Mouse (Mus musculus): ENCODE data around the gene Slc35d2.

The Slc35d2 gene

GRCm38 (mm10) chr13:64110421-64110820, 18.7 kb downstream of the Slc35d2 start:
- no peak for DNase-seq (ENCODE audit: low read depth, low spot score)

- no peak for DNase-seq (ENCODE audit: low read depth, low spot score)
Measured at GRCm38 (mm10) chr13:64108381-64108850, 20.8 kb downstream of the Slc35d2 start.

GRCm38 (mm10) chr13:64107535-64107934, 21.6 kb downstream of the Slc35d2 start:
- DNase-seq (ENCODE audit: low read depth, low spot score), result no peak

GRCm38 (mm10) chr13:64107105-64107504, 22.1 kb downstream of the Slc35d2 start:
- DNase-seq (ENCODE audit: low read depth, low spot score), result no peak

GRCm38 (mm10) chr13:64105690-64106089, 23.5 kb downstream of the Slc35d2 start:
- no peak for DNase-seq (ENCODE audit: low read depth, low spot score)

- peak; percentile 52 for DNase-seq (ENCODE audit: low read depth, low spot score)
Measured at GRCm38 (mm10) chr13:64100186-64100585, 29.0 kb downstream of the Slc35d2 start.

- peak; percentile 59 for DNase-seq (ENCODE audit: low read depth, low spot score)
Measured at GRCm38 (mm10) chr13:64098992-64099391, 30.2 kb downstream of the Slc35d2 start.

- DNase-seq (ENCODE audit: low read depth, low spot score), result peak; percentile 80
Measured at GRCm38 (mm10) chr13:64093341-64093740, 35.8 kb downstream of the Slc35d2 start.

GRCm38 (mm10) chr13:64092752-64093151, 36.4 kb downstream of the Slc35d2 start:
- no peak for DNase-seq (ENCODE audit: low read depth, low spot score)

GRCm38 (mm10) chr13:64092141-64092540, 37.0 kb downstream of the Slc35d2 start:
- no peak for DNase-seq (ENCODE audit: low read depth, low spot score)

- DNase-seq (ENCODE audit: low read depth, low spot score), result no peak
Measured at GRCm38 (mm10) chr13:64091006-64091405, 38.2 kb downstream of the Slc35d2 start.

GRCm38 (mm10) chr13:64090278-64090677, 38.9 kb downstream of the Slc35d2 start:
- no peak for DNase-seq (ENCODE audit: low read depth, low spot score)

GRCm38 (mm10) chr13:64089130-64089529, 40.0 kb downstream of the Slc35d2 start, which contains the start of gene Hsd17b3:
Gene Hsd17b3 (minus strand): TSS chr13:64089230.
- no peak for DNase-seq (ENCODE audit: low read depth, low spot score)

GRCm38 (mm10) chr13:64088057-64088456, 41.1 kb downstream of the Slc35d2 start:
- DNase-seq (ENCODE audit: low read depth, low spot score), result no peak

GRCm38 (mm10) chr13:64086036-64086435, 43.1 kb downstream of the Slc35d2 start:
- no peak for DNase-seq (ENCODE audit: low read depth, low spot score)

GRCm38 (mm10) chr13:64083331-64083730, 45.8 kb downstream of the Slc35d2 start:
- DNase-seq (ENCODE audit: low read depth, low spot score), result no peak

GRCm38 (mm10) chr13:64081012-64081919, 47.9 kb downstream of the Slc35d2 start:
- DNase-seq (ENCODE audit: low read depth, low spot score), result no peak

GRCm38 (mm10) chr13:64077591-64077990, 51.6 kb downstream of the Slc35d2 start:
- no peak for DNase-seq (ENCODE audit: low read depth, low spot score)

- DNase-seq (ENCODE audit: low read depth, low spot score), result no peak
Measured at GRCm38 (mm10) chr13:64076074-64076473, 53.1 kb downstream of the Slc35d2 start.

GRCm38 (mm10) chr13:64066653-64067052, 62.5 kb downstream of the Slc35d2 start:
- DNase-seq (ENCODE audit: low read depth, low spot score), result peak; percentile 14

- DNase-seq (ENCODE audit: low read depth, low spot score), result no peak
Measured at GRCm38 (mm10) chr13:64064276-64064675, 64.9 kb downstream of the Slc35d2 start.

- DNase-seq (ENCODE audit: low read depth, low spot score), result no peak
Measured at GRCm38 (mm10) chr13:64060935-64061506, 68.1 kb downstream of the Slc35d2 start.

- DNase-seq (ENCODE audit: low read depth, low spot score), result no peak
Measured at GRCm38 (mm10) chr13:64053959-64054358, 75.2 kb downstream of the Slc35d2 start.

All from forelimb bud, embryonic 11.5 days (tissue).